Mouse (Mus musculus) urinary bladder, postnatal 14 days (tissue): ENCODE measurements around the gene Eps15l1.

Experiments used
- DNase-seq: peaks from one replicate; pipeline ENCODE4 v3.0.0; 2021; ENCODE audit warnings: low spot score

Gene Eps15l1

GRCm38 (mm10) chr8:72413839-72414238, 7.4 kb downstream of the Eps15l1 start:
- peak; percentile 28 for DNase-seq

DNA sequence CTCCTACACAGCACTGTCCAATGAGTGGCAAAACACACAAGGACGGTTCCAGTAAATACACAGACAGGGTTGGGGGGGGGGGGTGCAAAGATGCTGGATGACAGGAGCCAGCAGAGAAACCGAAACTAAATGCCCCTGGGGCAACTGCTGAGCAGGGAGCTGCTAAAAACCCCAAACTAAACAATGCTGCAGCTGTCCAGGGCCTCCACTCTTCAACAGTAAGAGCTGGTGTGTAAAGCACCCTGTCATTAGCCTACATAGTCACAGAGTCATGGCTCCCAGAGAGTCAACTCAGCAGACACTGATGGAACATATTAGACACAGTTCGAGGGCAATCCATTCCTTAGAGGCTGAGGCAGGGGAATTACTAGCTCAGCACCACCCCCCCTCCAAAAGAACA, 11.8 kb downstream of the Eps15l1 start:
- no peak for DNase-seq

- DNase-seq: no peak
Measured at GRCm38 (mm10) chr8:72407878-72408277, 13.4 kb downstream of the Eps15l1 start.

DNA sequence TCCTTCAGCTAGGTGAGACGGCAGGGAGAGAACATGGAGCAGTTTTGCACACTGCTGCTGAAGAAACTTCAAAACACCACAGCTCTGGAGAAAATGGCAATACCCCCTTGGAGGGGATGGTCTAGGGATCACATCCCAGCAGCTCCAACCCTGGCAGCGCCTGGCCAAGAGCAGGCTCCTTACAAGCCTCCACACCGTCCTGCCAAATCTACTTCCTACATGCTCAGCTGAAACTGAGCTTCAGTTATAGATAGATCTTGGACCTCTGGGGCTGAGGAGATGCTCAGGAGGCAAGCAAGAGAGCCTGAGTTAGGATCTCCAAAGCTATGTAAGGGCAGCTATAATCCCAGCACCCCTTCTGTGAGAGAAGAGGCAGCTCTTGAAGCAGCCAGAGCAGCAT, 18.3 kb downstream of the Eps15l1 start:
- no peak for DNase-seq

DNA sequence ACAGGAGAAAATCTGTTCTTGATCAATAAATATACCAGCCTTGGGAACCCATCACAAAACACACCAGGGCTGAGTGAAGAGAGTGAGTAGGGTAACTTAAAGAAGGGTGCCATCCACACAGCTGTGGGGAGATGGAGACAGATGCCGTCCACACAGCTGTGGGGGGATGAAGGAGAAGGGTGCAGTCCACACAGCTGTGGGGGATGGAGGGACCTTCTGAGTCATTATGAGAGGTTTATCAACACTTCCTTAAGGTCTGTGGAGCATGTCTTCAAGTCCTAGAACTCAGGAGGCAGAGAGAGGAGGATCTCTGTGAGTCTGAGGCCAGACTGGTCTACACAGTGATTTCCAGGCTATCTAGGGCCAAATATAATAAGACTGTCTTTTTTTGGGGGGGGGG, 19.9 kb downstream of the Eps15l1 start:
- no peak for DNase-seq

- no peak for DNase-seq
Measured at GRCm38 (mm10) chr8:72385737-72386136, 35.5 kb downstream of the Eps15l1 start.

DNA sequence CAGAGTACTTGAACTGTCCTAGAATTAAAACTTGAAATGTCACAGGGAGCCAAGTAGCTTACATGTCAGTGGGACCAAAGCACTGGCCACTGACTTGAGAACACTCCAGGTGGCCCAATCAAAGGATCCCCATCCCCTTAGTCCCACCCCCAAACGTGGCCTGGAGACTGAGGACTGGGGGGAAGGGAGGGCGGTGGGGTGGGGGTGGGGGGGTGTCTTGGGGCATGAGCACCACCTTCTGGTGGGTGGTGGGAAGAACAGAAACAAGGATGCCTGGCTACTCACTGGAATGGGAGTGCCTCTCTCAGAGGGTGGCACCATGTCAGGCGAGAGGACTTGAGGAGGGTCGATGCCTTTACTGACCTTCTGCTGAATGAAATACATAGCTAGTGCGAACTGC, 38.9 kb downstream of the Eps15l1 start:
- no peak for DNase-seq

GRCm38 (mm10) chr8:72380656-72381055, 40.6 kb downstream of the Eps15l1 start:
- DNase-seq: no peak

DNA sequence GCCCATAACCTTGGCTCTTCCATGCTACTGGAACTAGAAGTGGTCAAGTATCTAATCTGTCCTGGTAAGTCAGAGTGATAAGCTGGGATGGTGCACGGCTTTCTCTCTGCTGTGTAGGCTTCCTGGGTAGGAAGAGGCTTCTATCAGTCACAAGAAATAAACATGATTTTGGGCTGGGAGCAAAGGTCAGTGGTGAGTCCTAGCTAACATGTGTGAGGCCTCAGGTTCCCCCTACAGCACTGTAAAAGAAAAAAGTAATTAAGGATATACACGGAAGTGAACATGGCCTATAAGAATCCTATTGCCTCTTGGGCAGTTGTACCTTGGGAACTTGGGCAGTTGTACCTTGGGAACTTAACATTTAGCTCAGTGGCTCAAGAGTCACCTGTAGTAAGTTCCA, 44.4 kb downstream of the Eps15l1 start:
- DNase-seq: no peak

GRCm38 (mm10) chr8:72376309-72376708, 45.0 kb downstream of the Eps15l1 start:
- DNase-seq: no peak

DNA sequence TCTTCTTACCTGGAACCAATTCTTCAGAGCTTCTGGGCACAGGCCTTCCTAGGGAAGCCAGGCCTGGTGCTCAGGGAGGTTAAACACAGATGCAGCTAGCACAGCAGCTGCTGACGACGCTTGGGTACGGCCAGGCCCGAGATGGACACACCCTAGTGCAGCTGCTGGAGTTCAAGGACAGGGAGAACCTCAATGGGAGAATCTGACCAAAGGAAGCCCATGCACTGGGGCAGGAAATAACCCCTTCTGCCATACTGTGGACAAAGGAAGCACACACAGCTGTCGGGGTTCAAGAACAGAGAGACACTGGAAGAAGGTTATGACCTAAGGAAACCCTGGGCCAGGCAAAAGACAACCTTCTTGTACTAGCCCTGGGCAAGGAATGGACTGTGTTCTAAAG, 46.1 kb downstream of the Eps15l1 start:
- no peak for DNase-seq

GRCm38 (mm10) chr8:72372311-72372710, 48.9 kb downstream of the Eps15l1 start:
- DNase-seq: no peak

- no peak for DNase-seq
Measured at GRCm38 (mm10) chr8:72371356-72371755, 49.9 kb downstream of the Eps15l1 start.

DNA sequence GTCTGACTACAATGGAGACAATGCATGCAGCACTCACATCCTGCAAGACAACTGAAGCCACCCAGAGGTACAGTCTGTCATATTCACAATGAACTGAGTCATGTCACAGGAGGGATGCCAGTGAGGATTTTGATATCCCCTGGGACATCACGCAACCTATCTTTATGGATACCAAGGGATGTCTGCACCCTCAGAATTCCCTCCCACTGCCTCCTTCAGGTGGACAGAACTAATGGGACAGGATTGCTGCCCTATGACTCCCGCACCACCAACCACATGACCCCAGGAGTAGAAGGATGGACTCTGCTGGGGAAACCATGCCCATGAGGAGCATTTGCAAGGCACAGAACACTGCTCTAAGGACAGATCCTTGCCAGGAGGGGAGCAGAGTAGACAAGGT, 54.8 kb downstream of the Eps15l1 start:
- DNase-seq: no peak

DNA sequence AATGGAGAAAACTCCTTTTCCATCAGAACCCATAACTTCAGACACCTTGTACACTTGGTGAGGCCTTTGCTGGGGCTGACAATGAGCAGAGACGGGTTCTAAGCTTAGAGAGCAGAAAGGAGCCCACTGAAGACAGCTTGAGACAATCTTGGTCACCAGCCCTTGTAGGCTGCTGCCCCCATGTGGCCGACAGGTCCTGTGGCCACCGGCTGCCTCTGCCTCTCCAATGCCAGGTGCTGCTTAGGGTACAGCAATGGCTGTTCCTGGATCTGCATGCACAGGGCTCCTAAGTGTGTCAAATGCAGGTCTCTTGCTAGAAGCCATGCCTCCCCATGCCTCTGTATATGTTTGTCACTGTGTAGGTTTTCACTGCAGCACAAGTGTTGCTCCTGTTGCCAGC, 55.4 kb downstream of the Eps15l1 start:
- DNase-seq: peak; percentile 74

GRCm38 (mm10) chr8:72365016-72365415, 56.2 kb downstream of the Eps15l1 start:
- no peak for DNase-seq

DNA sequence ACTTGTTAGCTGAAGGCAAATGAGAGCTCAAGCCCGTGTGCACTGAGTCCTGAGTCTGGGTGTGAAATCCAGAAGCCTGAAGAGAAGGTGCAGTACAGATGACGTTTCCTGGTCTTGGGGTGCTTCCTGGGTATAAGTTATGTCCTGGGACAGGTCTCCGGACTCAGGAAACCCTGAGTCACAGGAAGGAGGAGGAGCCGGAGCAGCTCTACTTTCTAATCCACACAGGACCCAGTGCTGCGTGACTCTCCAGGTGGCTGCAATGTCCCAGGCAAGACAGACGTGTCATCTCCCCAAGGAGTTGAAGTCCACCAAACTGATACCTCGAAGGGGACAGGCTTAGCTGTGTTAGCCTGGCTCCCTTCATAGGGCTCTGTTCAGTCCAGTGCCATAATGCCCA, 57.8 kb downstream of the Eps15l1 start:
- DNase-seq: no peak

GRCm38 (mm10) chr8:72362754-72363153, 58.5 kb downstream of the Eps15l1 start:
- DNase-seq: no peak

GRCm38 (mm10) chr8:72360162-72360561, 61.1 kb downstream of the Eps15l1 start:
- no peak for DNase-seq

- DNase-seq: no peak
Measured at GRCm38 (mm10) chr8:72356593-72356992, 64.7 kb downstream of the Eps15l1 start.

GRCm38 (mm10) chr8:72354272-72354671, 67.0 kb downstream of the Eps15l1 start:
- peak; percentile 28 for DNase-seq

- DNase-seq: no peak
Measured at GRCm38 (mm10) chr8:72353700-72354045, 67.6 kb downstream of the Eps15l1 start.

GRCm38 (mm10) chr8:72352951-72353699, 68.1 kb downstream of the Eps15l1 start:
- DNase-seq: no peak

DNA sequence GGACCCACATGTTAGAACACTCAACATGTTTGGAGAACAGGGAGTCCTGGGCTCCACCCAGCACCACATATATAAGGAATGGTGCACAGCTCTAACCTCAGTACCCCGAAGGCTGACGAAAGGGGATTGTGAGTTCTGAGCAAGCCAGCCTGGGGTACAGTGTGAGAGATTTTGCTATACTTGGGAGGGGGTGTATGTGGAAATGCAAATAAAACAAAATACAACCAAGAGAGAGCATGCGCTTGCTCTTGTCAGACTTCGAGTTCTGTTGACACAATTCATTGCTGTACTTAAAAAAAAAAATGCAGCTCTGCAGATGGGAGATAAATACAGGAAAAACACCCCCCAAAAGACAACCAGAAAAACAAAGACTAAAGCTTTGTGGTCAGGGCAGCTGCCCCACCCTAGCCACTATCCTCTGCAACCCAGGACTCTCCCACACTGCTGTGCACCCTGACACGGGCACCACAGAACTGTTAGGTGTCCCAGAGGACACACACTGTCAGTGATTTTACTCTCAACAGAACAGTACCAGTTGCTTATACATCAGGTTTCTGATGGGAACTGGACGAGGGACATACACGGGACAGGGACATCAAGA, 69.8 kb downstream of the Eps15l1 start:
- DNase-seq: no peak
